11 mouse cellular contexts compared by ENCODE assay signal in the genomic region with DNA sequence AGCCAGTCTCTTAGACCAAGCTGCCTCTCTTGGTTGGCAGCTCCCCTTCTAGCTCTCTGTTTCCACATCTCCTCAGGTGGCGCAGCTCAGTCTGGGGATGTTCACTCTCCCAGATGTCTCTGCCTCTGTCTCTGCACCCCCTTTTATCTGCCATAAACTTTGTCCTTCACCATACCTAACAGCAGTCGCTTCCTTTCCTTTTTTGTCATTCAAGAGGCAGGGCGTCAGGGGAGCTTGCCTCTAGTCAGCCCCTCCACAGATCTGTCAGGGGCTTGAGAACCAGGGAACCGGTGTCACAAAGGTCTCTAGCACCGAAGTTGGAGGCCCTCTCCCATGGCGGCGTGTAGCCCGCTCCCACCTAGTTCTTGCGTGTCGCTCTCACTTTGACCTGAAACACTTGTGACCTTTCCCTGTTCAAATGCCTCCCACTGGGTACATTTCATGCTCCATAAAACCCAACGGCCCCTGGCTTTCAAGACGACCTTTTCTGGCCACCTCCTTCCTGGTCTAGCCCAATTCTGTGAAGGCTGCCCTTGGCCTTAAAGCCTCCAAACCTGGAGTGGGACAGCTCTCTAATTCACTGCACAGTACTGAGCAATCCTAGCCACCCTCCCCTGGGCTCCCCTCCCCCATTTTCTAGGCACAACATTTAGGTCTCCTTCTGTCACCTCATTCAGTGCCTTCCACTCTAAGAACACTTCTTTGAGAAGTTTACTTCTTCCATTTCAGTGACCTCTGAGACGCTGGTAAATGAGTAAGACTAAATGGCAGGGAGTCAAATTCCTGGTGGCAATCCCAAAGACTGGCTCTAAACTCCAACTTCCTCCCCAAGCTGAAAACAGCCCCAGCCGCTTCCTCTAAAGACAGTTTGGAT.
A peak's percentile ranks its signal among the peaks of the same experiment; 100 is the strongest.
DNase-seq lines count a peak whose midpoint lies in the region; ATAC-seq lines count a peak whose summit lies in the region.
"Had no signal": no experiment of that assay in that cellular context is flagged by ENCODE, and none has a peak within 500 bp of the region (broad histone marks: within the 10 kb centered on the region; RNA-seq: fewer than 3 reads in every experiment).

No protein-coding gene starts in this region.

- 77% methylated on average over 14 of the region's 14 CpGs for WGBS in lung, embryonic 16.5 days
- WGBS in midbrain, embryonic 15.5 days = 63% methylated on average over 14 of the region's 14 CpGs

- peaks cover 15% of the 10 kb centered on the region for H3K4me1 ChIP-seq in lung, embryonic 16.5 days (replicated peaks; ENCODE audit: control insufficient read depth, insufficient read depth, low read length)
- peaks cover 23% of the 10 kb centered on the region for H3K4me1 ChIP-seq in midbrain, embryonic 15.5 days

- no peak for ATAC-seq in lung, embryonic 16.5 days (ENCODE audit: low read depth)
- ATAC-seq in midbrain, embryonic 15.5 days (replicated peaks) = no peak
- ATAC-seq in inflammation-experienced regulatory T-cells, adult 6 months = no peak
- ATAC-seq: activated CD4-positive, CD25-positive, alpha-beta regulatory T cell, adult 4 months had no signal

- no peak overlapping the region for H3K9ac ChIP-seq in lung, embryonic 16.5 days (ENCODE audit: low read length)
- no peak overlapping the region for H3K9ac ChIP-seq in midbrain, embryonic 15.5 days
- H3K9ac ChIP-seq: liver, embryonic 15.5 days had no signal

- no peak overlapping the region for H3K4me3 ChIP-seq in lung, embryonic 16.5 days (ENCODE audit: low read length)
- no peak overlapping the region for H3K4me3 ChIP-seq in midbrain, embryonic 15.5 days

- H3K27ac ChIP-seq in lung, embryonic 16.5 days (ENCODE audit: low read length) = 0 out of 2 replicates have a peak overlapping the region, but pooled peaks have one; percentile 22
- 0 out of 2 replicates have a peak overlapping the region, but pooled peaks have one; percentile 84 for H3K27ac ChIP-seq in midbrain, embryonic 15.5 days
- H3K27ac ChIP-seq: liver, embryonic 15.5 days had no signal

- no peaks in the 10 kb centered on the region for H3K9me3 ChIP-seq in lung, embryonic 16.5 days (ENCODE audit: control insufficient read depth, low read length)
- H3K9me3 ChIP-seq in midbrain, embryonic 15.5 days = no peaks in the 10 kb centered on the region
- H3K9me3 ChIP-seq: liver, embryonic 15.5 days had no signal

- no peak overlapping the region for H3K4me2 ChIP-seq in lung, embryonic 16.5 days (ENCODE audit: low read depth, low read length)
- H3K4me2 ChIP-seq in midbrain, embryonic 15.5 days = no peak overlapping the region

- DNase-seq in cerebellum, adult 11-12 months = peak; percentile 35
- DNase-seq in cerebellum, postnatal 4 days (ENCODE audit: low spot score in 2 of 2) = no peak
- no peak for DNase-seq in lung, postnatal 4 days
- DNase-seq in kidney, adult 18-20 months = peak; percentile 80
- no peak for DNase-seq in layer of hippocampus, postnatal 14 days (ENCODE audit: low spot score in 2 of 2)
- DNase-seq: layer of hippocampus, postnatal 36 days had no signal

- H3K36me3 ChIP-seq in lung, embryonic 16.5 days (ENCODE audit: control insufficient read depth, insufficient read depth, low read length) = no peaks in the 10 kb centered on the region
- H3K36me3 ChIP-seq in midbrain, embryonic 15.5 days (replicated peaks) = no peaks in the 10 kb centered on the region
- H3K36me3 ChIP-seq: liver, embryonic 15.5 days had no signal

- H3K27me3 ChIP-seq in lung, embryonic 16.5 days (ENCODE audit: control insufficient read depth, insufficient read depth, low read depth, low read length) = no peaks in the 10 kb centered on the region
- no peaks in the 10 kb centered on the region for H3K27me3 ChIP-seq in midbrain, embryonic 15.5 days (replicated peaks)
- H3K27me3 ChIP-seq: liver, embryonic 15.5 days had no signal

Comparison
In these comparisons a context has a peak if more than half of its experiments do, and no peak if none do; other contexts are left out.
1. DNase-seq: peak in cerebellum, adult 11-12 months (single experiment) and kidney, adult 18-20 months (single experiment); none in cerebellum, postnatal 4 days (0 of 2), lung, postnatal 4 days (0 of 2) and layer of hippocampus, postnatal 14 days (0 of 2).